Mouse (Mus musculus) MEL (cell line): Measurements from ENCODE around the gene Ier2.

ENCODE experiments used
- CTCF ChIP-seq, 3 experiments: IDR thresholded peaks in 2 of 3; conservative IDR thresholded peaks in 1 of 3; 2 replicates each; pipeline ENCODE4 v1.5.1; 2011 to 2012; ENCODE audit warnings: low read length in 3 of 3, low read depth in 2 of 3, mild to moderate bottlenecking in 2 of 3, improper control_type of control experiment in 1 of 3, inconsistent platforms in 1 of 3, mixed read lengths in 1 of 3, moderate library complexity in 1 of 3; ENCODE audit not compliant: control insufficient read depth in 1 of 3, insufficient read depth in 1 of 3, poor library complexity in 1 of 3, severe bottlenecking in 1 of 3
- MAFK ChIP-seq: IDR thresholded peaks from 2 replicates; pipeline ENCODE4 v1.6.1; 2011; ENCODE audit warnings: low read depth, mild to moderate bottlenecking, low read length, improper control_type of control experiment, borderline replicate concordance
- MAX ChIP-seq: IDR thresholded peaks from 2 replicates; pipeline ENCODE4 v1.6.1; 2011; ENCODE audit warnings: low read length, improper control_type of control experiment
- MYB ChIP-seq: IDR thresholded peaks from 2 replicates; pipeline ENCODE4 v1.6.1; 2011; ENCODE audit warnings: mild to moderate bottlenecking, low read depth, low read length, improper control_type of control experiment
- POLR2A ChIP-seq, 2 experiments: IDR thresholded peaks; 2 replicates each; pipeline ENCODE4 v1.6.1; 2011 to 2012; ENCODE audit warnings: low read length in 2 of 2, mild to moderate bottlenecking in 2 of 2, control low read depth in 1 of 2, improper control_type of control experiment in 1 of 2, low read depth in 1 of 2, moderate library complexity in 1 of 2; ENCODE audit not compliant: control insufficient read depth in 1 of 2, insufficient read depth in 1 of 2, poor library complexity in 1 of 2
- USF1 ChIP-seq: IDR thresholded peaks from 2 replicates; pipeline ENCODE4 v1.6.1; 2014; ENCODE audit warnings: low read depth, mild to moderate bottlenecking, inconsistent platforms, low read length, improper control_type of control experiment, moderate library complexity
- USF2 ChIP-seq, 2 experiments: IDR thresholded peaks; 2 replicates each; pipeline ENCODE4 v1.6.1; 2011 to 2012; ENCODE audit warnings: improper control_type of control experiment in 2 of 2, low read length in 2 of 2, borderline replicate concordance in 1 of 2, inconsistent platforms in 1 of 2, low read depth in 1 of 2, mild to moderate bottlenecking in 1 of 2; ENCODE audit not compliant: insufficient read depth in 1 of 2

GRCm38 (mm10) chr8:84664566-84665384, 2.1 kb upstream of the Ier2 start:
- TF ChIP-seq CTCF (IDR thresholded peaks at IDR 0.05 in 2 of 3, conservative IDR thresholded peaks at IDR 0.05 in 1 of 3; ENCODE audit: control insufficient read depth in 1 of 3, insufficient read depth in 1 of 3, low read depth in 2 of 3, low read length in 3 of 3, poor library complexity in 1 of 3, severe bottlenecking in 1 of 3) (peak in 2 of 3 experiments; percentile 20 to 36; a peak in 3 of 6 replicates), USF1 (no peak), MAFK (no peak), POLR2A (IDR thresholded peaks at IDR 0.05; ENCODE audit: control insufficient read depth in 1 of 2, insufficient read depth in 1 of 2, low read depth in 1 of 2, low read length in 2 of 2, poor library complexity in 1 of 2) (peak; percentile 69 to 71; a peak in 3 of 4 replicates), USF2 (IDR thresholded peaks at IDR 0.05; ENCODE audit: borderline replicate concordance in 1 of 2, insufficient read depth in 1 of 2, low read depth in 1 of 2, low read length in 2 of 2) (no peak), MYB (no peak), MAX (peak; percentile 70)
